Mouse (Mus musculus) cortical plate, adult 2 months (tissue): ENCODE measurements around the gene Styx.

ENCODE experiments used
- CTCF ChIP-seq: fragments of 200-500 bp; IDR thresholded peaks from 2 replicates; pipeline ENCODE4 v1.5.1; 2011; ENCODE audit warnings: mild to moderate bottlenecking, control low read depth, low read length; ENCODE audit not compliant: insufficient read depth; ENCODE audit errors: extremely low read depth
- POLR2A ChIP-seq: fragments of 200-500 bp; IDR thresholded peaks from 2 replicates; pipeline ENCODE4 v1.6.1; 2011; ENCODE audit warnings: mild to moderate bottlenecking, low read length, control low read depth; ENCODE audit not compliant: insufficient read depth; ENCODE audit errors: extremely low read depth

- TF ChIP-seq CTCF (no peak), POLR2A (no peak)
Measured at GRCm38 (mm10) chr14:45320111-45320510, 30.8 kb upstream of the Styx start.
